Mouse (Mus musculus) embryonic facial prominence, embryonic 10.5 days (tissue): ENCODE results near the gene Gtpbp4. TPM values are rescaled to one million over a fixed set of nuclear protein-coding genes. Genes with fewer than 3 reads are reported as not detected.
"Not testable (repeated sequence)": the region's sequence is repeated elsewhere in the genome, so short reads cannot be mapped to it uniquely, and the experiment has no call there.

ENCODE experiments used
- DNase-seq: peaks from one replicate; pipeline ENCODE4 v3.0.0-alpha.2; 2017; ENCODE audit warnings: low spot score
- H3K27ac ChIP-seq: fragments of 300-500 bp; sonication (generic); replicated peaks from 2 replicates; pipeline ENCODE4 v1.5.1; 2016; ENCODE audit warnings: mild to moderate bottlenecking
- H3K27me3 ChIP-seq: fragments of 300-500 bp; sonication (generic); replicated peaks from 2 replicates; pipeline ENCODE4 v1.6.1; 2016; ENCODE audit warnings: low read depth, mild to moderate bottlenecking; ENCODE audit not compliant: poor library complexity, severe bottlenecking
- H3K36me3 ChIP-seq: fragments of 300-500 bp; sonication (generic); replicated peaks from 2 replicates; pipeline ENCODE4 v1.6.1; 2016; ENCODE audit warnings: mild to moderate bottlenecking, moderate library complexity
- H3K4me1 ChIP-seq: fragments of 300-500 bp; sonication (generic); 2 replicates; pipeline ENCODE4 v1.6.1; 2016
- H3K4me3 ChIP-seq: fragments of 300-500 bp; sonication (generic); 2 replicates; pipeline ENCODE4 v1.5.1; 2016; ENCODE audit warnings: mild to moderate bottlenecking, moderate library complexity
- H3K9me3 ChIP-seq: fragments of 300-500 bp; sonication (generic); 2 replicates; pipeline ENCODE4 v1.6.1; 2016; ENCODE audit warnings: mild to moderate bottlenecking
- WGBS: fragments of 180-500 bp; shearing (Covaris S2); methylation state at CpG from one replicate; pipeline ENCODE4 v1.1.7; 2016; 5-methylcytosine and 5-hydroxymethylcytosine counted together
- polyA plus RNA-seq: library from polyadenylated mRNA; unstranded; fragments of >200 nt; fragmentation: Nextera tagmentation; extraction: Ambion mirVana; gene quantifications from 2 replicates; pipeline ENCODE4 v1.2.1, GENCODE M21; 2016

The Gtpbp4 gene
- polyA plus RNA-seq, 1 experiment from 2014 or later = 120 TPM

GRCm38 (mm10) chr13:8961128-8961888, 34.6 kb downstream of the Gtpbp4 start:
- 64% methylated on average over 3 of the region's 3 CpGs for WGBS
- H3K36me3 ChIP-seq, H3K27ac ChIP-seq, H3K4me1 ChIP-seq, H3K9me3 ChIP-seq, H3K27me3 ChIP-seq, DNase-seq, H3K4me3 ChIP-seq: not testable (repeated sequence)

- 91% methylated on average over 6 of the region's 6 CpGs for WGBS
- H3K9me3 ChIP-seq, H3K4me3 ChIP-seq, H3K4me1 ChIP-seq, DNase-seq, H3K27ac ChIP-seq, H3K36me3 ChIP-seq, H3K27me3 ChIP-seq: not testable (repeated sequence)
Measured at GRCm38 (mm10) chr13:8959554-8959953, 36.3 kb downstream of the Gtpbp4 start.

- not testable (repeated sequence) for H3K27ac ChIP-seq, H3K4me1 ChIP-seq, H3K9me3 ChIP-seq, H3K4me3 ChIP-seq, H3K27me3 ChIP-seq, H3K36me3 ChIP-seq, DNase-seq
- WGBS = 73% methylated on average over 1 of the region's 5 CpGs
Measured at GRCm38 (mm10) chr13:8959058-8959457, 36.8 kb downstream of the Gtpbp4 start.

GRCm38 (mm10) chr13:8956873-8957272, 39.0 kb downstream of the Gtpbp4 start:
- not testable (repeated sequence) for H3K27me3 ChIP-seq, H3K27ac ChIP-seq, H3K9me3 ChIP-seq, H3K36me3 ChIP-seq, DNase-seq, H3K4me1 ChIP-seq, H3K4me3 ChIP-seq
- no CpG with 5 or more reads among the region's 5 CpGs for WGBS

- H3K27me3 ChIP-seq, H3K4me1 ChIP-seq, H3K27ac ChIP-seq, H3K9me3 ChIP-seq, DNase-seq, H3K4me3 ChIP-seq, H3K36me3 ChIP-seq: not testable (repeated sequence)
- WGBS = 77% methylated on average over 2 of the region's 2 CpGs
Measured at GRCm38 (mm10) chr13:8955127-8955526, 40.8 kb downstream of the Gtpbp4 start.

- not testable (repeated sequence) for DNase-seq, H3K27ac ChIP-seq, H3K4me1 ChIP-seq, H3K9me3 ChIP-seq, H3K36me3 ChIP-seq, H3K4me3 ChIP-seq, H3K27me3 ChIP-seq
Measured at GRCm38 (mm10) chr13:8952563-8952962, 43.3 kb downstream of the Gtpbp4 start, which contains the start of gene Idi2. TSS of gene Idi2 (plus strand) at chr13:8952863.

- H3K36me3 ChIP-seq, H3K4me1 ChIP-seq, H3K9me3 ChIP-seq, H3K27ac ChIP-seq, H3K27me3 ChIP-seq, DNase-seq, H3K4me3 ChIP-seq: not testable (repeated sequence)
Measured at GRCm38 (mm10) chr13:8948131-8948530, 47.8 kb downstream of the Gtpbp4 start, which contains the start of gene Gm9745. TSS of gene Gm9745 (minus strand) at chr13:8948231.

- H3K4me1 ChIP-seq, H3K36me3 ChIP-seq, H3K27ac ChIP-seq, H3K4me3 ChIP-seq, DNase-seq, H3K27me3 ChIP-seq, H3K9me3 ChIP-seq: not testable (repeated sequence)
- WGBS = no CpG with 5 or more reads among the region's 5 CpGs
Measured at GRCm38 (mm10) chr13:8943828-8944227, 52.1 kb downstream of the Gtpbp4 start.

- H3K36me3 ChIP-seq, H3K9me3 ChIP-seq, H3K4me3 ChIP-seq, H3K27ac ChIP-seq, DNase-seq, H3K4me1 ChIP-seq, H3K27me3 ChIP-seq: not testable (repeated sequence)
- 86% methylated on average over 1 of the region's 5 CpGs for WGBS
Measured at GRCm38 (mm10) chr13:8941701-8942100, 54.2 kb downstream of the Gtpbp4 start.

- not testable (repeated sequence) for H3K4me3 ChIP-seq, H3K36me3 ChIP-seq, DNase-seq, H3K9me3 ChIP-seq, H3K27ac ChIP-seq, H3K27me3 ChIP-seq, H3K4me1 ChIP-seq
- 83% methylated on average over 4 of the region's 4 CpGs for WGBS
Measured at GRCm38 (mm10) chr13:8941110-8941509, 54.8 kb downstream of the Gtpbp4 start.

GRCm38 (mm10) chr13:8937611-8938140, 58.2 kb downstream of the Gtpbp4 start:
- not testable (repeated sequence) for H3K4me3 ChIP-seq, H3K9me3 ChIP-seq, H3K4me1 ChIP-seq, H3K27me3 ChIP-seq, H3K27ac ChIP-seq, DNase-seq, H3K36me3 ChIP-seq
- WGBS = 86% methylated on average over 6 of the region's 6 CpGs

GRCm38 (mm10) chr13:8933499-8933898, 62.4 kb downstream of the Gtpbp4 start:
- DNase-seq = no peak
- Histone ChIP-seq H3K27ac (no peak overlapping the region), H3K4me3 (no peak overlapping the region), H3K27me3 (no peaks in the 10 kb centered on the region), H3K36me3 (no peaks in the 10 kb centered on the region), H3K9me3 (no peaks in the 10 kb centered on the region), H3K4me1 (no peaks in the 10 kb centered on the region)
- WGBS = 66% methylated on average over 2 of the region's 2 CpGs
